Mouse (Mus musculus) erythroblast, embryonic 14.5 days (primary cell): ENCODE measurements around the gene Slamf9.

Experiments used
- GATA1 ChIP-seq: IDR thresholded peaks from 2 replicates; pipeline ENCODE4 v1.6.1; 2012; ENCODE audit warnings: low read length, inconsistent platforms, mixed read lengths
- TAL1 ChIP-seq: IDR thresholded peaks from 3 replicates; pipeline ENCODE4 v1.6.1; 2012; ENCODE audit warnings: low read length, inconsistent platforms, mixed read lengths

GRCm38 (mm10) chr1:172463387-172464333, 11.5 kb upstream of the Slamf9 start:
- TF ChIP-seq GATA1 (no peak), TAL1 (no peak)
